Mouse (Mus musculus) midbrain, postnatal 0 days (tissue): Measurements from ENCODE around the gene Pkp4. TPM values are rescaled to one million over a fixed set of nuclear protein-coding genes. Genes with fewer than 3 reads are reported as not detected.
"Not testable (repeated sequence)": the region's sequence is repeated elsewhere in the genome, so short reads cannot be mapped to it uniquely, and the experiment has no call there.

Experiments used
- ATAC-seq: fragments of 200-750 bp; cut with Nextera tagmentation; 2 replicates; pipeline ENCODE4 v1.8.0; 2017; ENCODE audit warnings: moderate number of reproducible peaks, mild to moderate bottlenecking, moderate TSS enrichment, moderate library complexity; ENCODE audit not compliant: low FRiP score
- DNase-seq: peaks from one replicate; pipeline ENCODE4 v3.0.0-alpha.2; 2015; ENCODE audit warnings: low spot score
- H3K27ac ChIP-seq: fragments of 300-500 bp; sonication (generic); 2 replicates; pipeline ENCODE4 v1.5.1; 2014; ENCODE audit warnings: low read depth, mild to moderate bottlenecking, low read length, mixed read lengths
- H3K27me3 ChIP-seq: fragments of 300-500 bp; sonication (generic); 2 replicates; pipeline ENCODE4 v1.6.1; 2014; ENCODE audit warnings: low read length, control low read depth, mixed read lengths; ENCODE audit not compliant: insufficient read depth
- H3K36me3 ChIP-seq: fragments of 300-500 bp; sonication (generic); 2 replicates; pipeline ENCODE4 v1.6.1; 2014; ENCODE audit warnings: low read length, control low read depth, mixed read lengths; ENCODE audit not compliant: insufficient read depth
- H3K4me1 ChIP-seq: fragments of 300-500 bp; sonication (generic); 2 replicates; pipeline ENCODE4 v1.6.1; 2014; ENCODE audit warnings: mild to moderate bottlenecking, control low read depth, antibody characterized with exemption, low read length, mixed read lengths; ENCODE audit not compliant: insufficient read depth
- H3K4me2 ChIP-seq: fragments of 300-500 bp; sonication (generic); 2 replicates; pipeline ENCODE4 v1.6.1; 2014; ENCODE audit warnings: low read depth, mild to moderate bottlenecking, low read length, mixed read lengths; ENCODE audit not compliant: poor library complexity, severe bottlenecking
- H3K4me3 ChIP-seq: fragments of 300-500 bp; sonication (generic); 2 replicates; pipeline ENCODE4 v1.5.1; 2014; ENCODE audit warnings: low read depth, mild to moderate bottlenecking, low read length, moderate library complexity
- H3K9ac ChIP-seq: fragments of 300-500 bp; sonication (generic); replicated peaks from 2 replicates; pipeline ENCODE4 v1.6.1; 2014; ENCODE audit warnings: mild to moderate bottlenecking, low read length, moderate library complexity, mixed read lengths; ENCODE audit not compliant: poor library complexity, severe bottlenecking
- H3K9me3 ChIP-seq: fragments of 300-500 bp; sonication (generic); 2 replicates; pipeline ENCODE4 v1.6.1; 2016; ENCODE audit warnings: low read length, control low read depth
- CTCF ChIP-seq: IDR thresholded peaks from 2 replicates; pipeline ENCODE4 v1.5.1; 2016; ENCODE audit warnings: antibody characterized with exemption, mild to moderate bottlenecking
- WGBS: fragments of 180-500 bp; shearing (Covaris S2); extraction: QIAGEN DNeasy Blood & Tissue Kit; methylation state at CpG from one replicate; pipeline ENCODE4 v1.1.7; 2014; 5-methylcytosine and 5-hydroxymethylcytosine counted together
- polyA plus RNA-seq: library from polyadenylated mRNA; unstranded; fragments of >200 nt; fragmentation: Nextera tagmentation; extraction: Ambion mirVana; gene quantifications from 2 replicates; pipeline ENCODE4 v1.2.1, GENCODE M21; 2015
- total RNA-seq: library from RNA; depleted of rRNA; stranded (reverse); fragments of >200 nt; gene quantifications from 2 replicates; pipeline ENCODE4 v1.2.3, GENCODE M21; 2014

The Pkp4 gene
- total and polyA plus RNA-seq, 2 experiments from 2014 or later: 21.6 to 105 TPM

DNA sequence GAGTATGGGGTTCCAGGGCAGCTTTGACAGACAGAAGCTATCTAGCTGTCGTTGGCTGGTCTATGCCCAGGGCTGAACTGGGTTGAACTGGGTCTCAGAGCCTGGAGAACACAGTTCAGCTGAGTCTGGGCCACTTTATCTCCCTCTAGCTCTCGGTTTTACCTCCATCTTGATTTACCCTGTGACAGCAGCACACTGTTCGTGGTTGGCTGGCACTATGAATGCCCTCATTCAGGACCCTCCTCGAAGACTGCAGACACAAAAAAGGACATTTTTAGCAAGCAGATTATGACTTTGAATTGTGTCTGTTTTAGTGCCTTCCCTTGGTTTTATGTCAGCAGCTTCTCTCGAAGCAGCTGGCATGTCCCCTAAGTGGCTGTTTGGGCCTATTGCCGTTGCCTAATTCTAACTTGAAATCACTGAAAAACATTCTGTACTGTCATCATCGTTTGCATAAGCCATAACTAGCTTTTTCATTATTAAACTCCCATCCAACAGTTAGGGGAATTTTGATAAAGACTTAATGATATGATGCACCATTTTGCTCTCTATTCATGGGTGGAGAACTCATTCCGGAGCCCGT is 199.2 kb downstream of the Pkp4 start:
- 62% methylated on average over 9 of the region's 9 CpGs for WGBS
- Histone ChIP-seq H3K4me2 (no peak overlapping the region), H3K4me1 (peaks cover 3% of the 10 kb centered on the region; the same call in 1 of the 2 replicates), H3K27me3 (no peaks in the 10 kb centered on the region), H3K27ac (no peak overlapping the region), H3K36me3 (peaks cover 7% of the 10 kb centered on the region; the same call in 1 of the 2 replicates), H3K9ac (no peak overlapping the region), H3K9me3 (no peaks in the 10 kb centered on the region), H3K4me3 (no peak overlapping the region)
- ATAC-seq: no peak
- no peak for DNase-seq
- no peak for TF ChIP-seq CTCF

GRCm38 (mm10) chr2:59361350-59361780 is 200.7 kb downstream of the Pkp4 start:
- Histone ChIP-seq H3K27ac (0 out of 2 replicates have a peak overlapping the region, but pooled peaks have one; percentile 32), H3K9me3 (no peaks in the 10 kb centered on the region), H3K9ac (no peak overlapping the region), H3K36me3 (no peaks in the 10 kb centered on the region), H3K4me2 (no peak overlapping the region), H3K4me1 (peaks cover 3% of the 10 kb centered on the region; the same call in 1 of the 2 replicates), H3K27me3 (no peaks in the 10 kb centered on the region), H3K4me3 (no peak overlapping the region)
- DNase-seq (no peak), ATAC-seq (no peak; the same call in 1 of the 2 replicates)
- 24% methylated on average over 4 of the region's 4 CpGs for WGBS
- TF ChIP-seq CTCF: no peak

DNA sequence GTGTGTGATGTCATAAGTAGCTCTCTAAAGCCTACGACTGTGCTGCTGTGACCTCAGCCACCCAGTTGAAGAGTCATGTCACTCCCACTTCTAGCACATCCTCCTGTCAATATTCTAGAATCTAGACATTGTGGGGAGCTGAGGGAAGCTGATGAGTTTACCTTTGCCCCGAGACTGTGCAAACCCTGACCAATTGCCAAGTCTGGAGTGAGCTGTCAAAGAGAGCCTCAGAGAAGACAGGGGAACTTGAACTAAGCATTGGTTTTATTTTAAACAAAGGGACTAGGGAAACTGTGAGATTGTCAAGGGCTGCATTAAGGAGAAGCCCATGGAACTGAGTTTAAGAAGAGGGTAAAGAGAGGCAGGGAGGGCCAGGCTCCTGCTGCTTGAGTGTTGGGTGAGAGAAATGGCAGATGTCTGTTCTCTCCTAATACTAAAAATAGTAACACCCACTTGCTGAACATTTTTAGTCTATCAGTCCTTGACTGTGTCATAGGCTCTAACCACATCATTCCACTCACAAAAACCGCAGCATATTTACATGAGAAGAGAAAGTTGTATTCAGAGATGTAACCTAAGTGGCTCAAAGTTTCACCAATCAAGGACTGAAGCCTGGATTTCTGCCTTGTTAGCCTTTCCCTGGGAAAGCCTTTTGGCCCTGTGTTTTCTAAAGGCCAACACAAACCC is 203.6 kb downstream of the Pkp4 start:
- Histone ChIP-seq H3K27ac (no peak overlapping the region), H3K4me2 (no peak overlapping the region), H3K36me3 (no peaks in the 10 kb centered on the region), H3K4me1 (peaks cover 3% of the 10 kb centered on the region; the same call in 1 of the 2 replicates), H3K27me3 (no peaks in the 10 kb centered on the region), H3K9me3 (no peaks in the 10 kb centered on the region), H3K4me3 (no peak overlapping the region), H3K9ac (no peak overlapping the region)
- WGBS: 88% methylated on average over 3 of the region's 3 CpGs
- ATAC-seq (no peak), DNase-seq (no peak)
- TF ChIP-seq CTCF: no peak

GRCm38 (mm10) chr2:59367191-59367590 is 206.5 kb downstream of the Pkp4 start:
- WGBS: 92% methylated on average over 4 of the region's 4 CpGs
- ATAC-seq (no peak), DNase-seq (no peak)
- no peak overlapping the region for H3K27ac ChIP-seq
- no peaks in the 10 kb centered on the region for H3K4me1 ChIP-seq
- no peaks in the 10 kb centered on the region for H3K9me3 ChIP-seq
- H3K36me3 ChIP-seq: no peaks in the 10 kb centered on the region
- H3K27me3 ChIP-seq: no peaks in the 10 kb centered on the region
- H3K4me2 ChIP-seq: no peak overlapping the region
- no peak overlapping the region for H3K4me3 ChIP-seq
- no peak overlapping the region for H3K9ac ChIP-seq
- no peak for TF ChIP-seq CTCF

DNA sequence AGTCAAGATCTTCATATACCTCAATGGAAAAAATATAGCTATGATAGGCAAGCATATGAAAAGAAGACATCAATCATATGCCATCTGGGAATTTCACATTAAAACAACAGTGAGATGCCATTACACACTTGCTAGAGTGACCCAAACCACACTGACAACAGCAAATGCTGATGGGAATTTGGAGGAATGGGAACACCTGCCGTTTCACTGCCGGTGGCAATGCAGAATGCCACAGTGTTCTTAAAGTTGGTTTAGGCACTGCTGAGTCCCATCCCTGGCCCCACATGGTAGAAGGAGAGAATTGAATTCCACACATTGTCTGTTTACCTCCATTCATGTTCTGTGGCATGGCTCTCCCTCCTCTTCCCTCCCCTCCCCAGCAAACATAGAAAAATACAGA is 212.5 kb downstream of the Pkp4 start:
- TF ChIP-seq CTCF: no peak
- Histone ChIP-seq H3K4me3 (no peak overlapping the region), H3K27ac (no peak overlapping the region), H3K4me2 (no peak overlapping the region), H3K4me1 (no peaks in the 10 kb centered on the region), H3K9me3 (no peaks in the 10 kb centered on the region), H3K27me3 (no peaks in the 10 kb centered on the region), H3K9ac (no peak overlapping the region), H3K36me3 (no peaks in the 10 kb centered on the region)
- ATAC-seq (no peak), DNase-seq (no peak)
- WGBS: 97% methylated on average over 2 of the region's 2 CpGs

DNA sequence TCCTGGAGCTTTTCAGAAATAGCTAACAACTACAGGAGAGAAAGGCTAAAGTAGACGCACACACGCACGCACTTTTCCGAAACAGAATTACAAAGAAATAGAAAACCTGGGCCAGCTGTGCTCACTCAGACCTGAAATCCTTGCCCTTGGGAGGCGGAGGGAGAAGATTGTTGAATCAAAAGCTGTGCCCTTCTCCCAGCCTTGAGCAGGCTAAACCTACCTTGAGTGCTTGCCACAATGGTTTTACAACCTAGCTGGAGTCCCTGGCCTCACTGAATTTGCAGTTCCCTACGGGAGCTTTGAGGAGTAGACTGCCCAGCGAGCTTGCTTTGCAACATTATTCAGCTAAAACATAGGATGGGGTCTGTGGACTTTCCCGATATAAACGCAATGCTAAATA is 217.4 kb downstream of the Pkp4 start:
- no peak for DNase-seq
- no peaks in the 10 kb centered on the region for H3K36me3 ChIP-seq

DNA sequence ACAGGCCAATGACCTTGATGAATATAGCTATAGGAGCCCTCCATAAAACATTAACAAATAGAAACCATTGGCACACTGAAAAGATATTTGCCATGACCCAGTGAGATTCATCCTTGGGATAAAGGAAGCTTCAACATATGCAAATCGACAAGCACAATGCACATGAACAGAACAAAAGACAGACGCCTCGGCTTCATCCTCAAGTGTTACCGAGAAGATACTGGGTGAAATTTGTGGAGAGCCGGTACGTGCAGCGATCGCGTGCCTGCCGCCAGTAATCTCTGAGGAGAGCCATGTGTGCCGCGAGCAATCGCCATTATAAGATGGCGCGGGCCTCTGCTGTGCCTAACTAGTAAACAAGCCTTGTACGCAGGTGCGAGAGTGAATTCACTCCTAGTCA is 218.2 kb downstream of the Pkp4 start:
- not testable (repeated sequence) for H3K27me3 ChIP-seq, H3K4me1 ChIP-seq, ATAC-seq, H3K27ac ChIP-seq, H3K9ac ChIP-seq, H3K36me3 ChIP-seq, H3K9me3 ChIP-seq, H3K4me2 ChIP-seq, DNase-seq, H3K4me3 ChIP-seq
- WGBS: 93% methylated on average over 15 of the region's 17 CpGs

More for the DNA sequence above, 217.4 kb downstream of the Pkp4 start:
- H3K27ac ChIP-seq: no peak overlapping the region
- 89% methylated on average over 9 of the region's 9 CpGs for WGBS
- ATAC-seq: no peak
- H3K27me3 ChIP-seq: no peaks in the 10 kb centered on the region
- no peak overlapping the region for H3K4me2 ChIP-seq
- no peak overlapping the region for H3K4me3 ChIP-seq
- H3K9ac ChIP-seq: no peak overlapping the region
- no peaks in the 10 kb centered on the region for H3K4me1 ChIP-seq
- no peaks in the 10 kb centered on the region for H3K9me3 ChIP-seq
- TF ChIP-seq CTCF: no peak
